Mouse (Mus musculus): ENCODE measurements around the gene Setd5. TPM values are rescaled to one million over a fixed set of nuclear protein-coding genes. Genes with fewer than 3 reads are reported as not detected.

Setd5 gene
- polyA plus RNA-seq, 1 experiment from 2014 or later: 81.1 TPM

- peak overlapping the region; percentile 41; the same call in 1 of the 2 replicates for H3K4me2 ChIP-seq (replicated peaks)
- peak overlapping the region; percentile 59 for H3K27ac ChIP-seq (replicated peaks)
- peaks cover 16% of the 10 kb centered on the region for H3K4me1 ChIP-seq
- ATAC-seq (ENCODE audit: insufficient number of reproducible peaks, low FRiP score, low TSS enrichment, low read depth): no peak
- no peaks in the 10 kb centered on the region for H3K27me3 ChIP-seq
- peak overlapping the region; percentile 15; the same call in 1 of the 2 replicates for H3K9ac ChIP-seq
- H3K9me3 ChIP-seq (replicated peaks): no peaks in the 10 kb centered on the region
- no peaks in the 10 kb centered on the region for H3K36me3 ChIP-seq
- H3K4me3 ChIP-seq (replicated peaks): no peak overlapping the region; the same call in 1 of the 2 replicates
- WGBS: 46% methylated on average over 5 of the region's 5 CpGs
These were observed 38.5 kb upstream of the Setd5 start for GRCm38 (mm10) chr6:113038735-113039058.

DNA sequence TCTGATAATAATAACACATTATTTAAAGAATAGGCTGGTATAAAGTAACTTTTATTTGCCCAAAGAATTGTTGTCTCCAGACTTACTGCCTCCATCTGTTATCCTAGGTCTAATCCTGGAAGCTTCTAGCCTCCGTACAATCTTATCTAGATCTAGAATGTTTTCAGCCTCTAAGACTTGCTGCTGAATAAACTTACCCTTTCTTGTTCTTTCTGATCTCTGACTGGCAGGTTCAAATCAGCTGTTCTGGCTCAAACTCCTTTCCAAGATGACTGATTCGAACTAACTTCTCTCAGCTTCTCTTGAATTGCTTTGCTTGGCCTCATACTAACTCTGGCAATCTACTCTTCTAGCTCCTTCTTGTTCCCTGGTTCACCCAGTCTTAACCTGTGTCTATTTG lies 36.8 kb upstream of the Setd5 start:
- H3K4me2 ChIP-seq (replicated peaks): no peak overlapping the region
- whole genome bisulfite sequencing: 84% methylated on average over 2 of the region's 2 CpGs
- H3K9ac ChIP-seq: no peak overlapping the region

GRCm38 (mm10) chr6:113041215-113041990 lies 35.8 kb upstream of the Setd5 start:
- Histone ChIP-seq H3K4me3 (replicated peaks) (no peak overlapping the region), H3K9me3 (replicated peaks) (no peaks in the 10 kb centered on the region), H3K36me3 (no peaks in the 10 kb centered on the region), H3K27ac (replicated peaks) (no peak overlapping the region), H3K9ac (no peak overlapping the region), H3K27me3 (no peaks in the 10 kb centered on the region), H3K4me1 (peaks cover 14% of the 10 kb centered on the region), H3K4me2 (replicated peaks) (no peak overlapping the region)
- no peak for ATAC-seq (ENCODE audit: insufficient number of reproducible peaks, low FRiP score, low TSS enrichment, low read depth)
- WGBS: 80% methylated on average over 11 of the region's 11 CpGs

More for the DNA sequence above, 36.8 kb upstream of the Setd5 start:
- H3K27ac ChIP-seq (replicated peaks): no peak overlapping the region
- H3K4me3 ChIP-seq (replicated peaks): no peak overlapping the region
- ATAC-seq (ENCODE audit: insufficient number of reproducible peaks, low FRiP score, low TSS enrichment, low read depth): no peak
- H3K4me1 ChIP-seq: peaks cover 14% of the 10 kb centered on the region
- H3K9me3 ChIP-seq (replicated peaks): no peaks in the 10 kb centered on the region
- H3K27me3 ChIP-seq: no peaks in the 10 kb centered on the region
- H3K36me3 ChIP-seq: no peaks in the 10 kb centered on the region

- H3K27ac ChIP-seq (replicated peaks): peak overlapping the region; percentile 87
- under 1% methylated on average over 11 of the region's 11 CpGs for WGBS
- peaks cover 13% of the 10 kb centered on the region for H3K4me1 ChIP-seq
- no peaks in the 10 kb centered on the region for H3K9me3 ChIP-seq (replicated peaks)
- H3K36me3 ChIP-seq: peaks cover 12% of the 10 kb centered on the region
- peak overlapping the region; percentile 60 for H3K9ac ChIP-seq
- no peaks in the 10 kb centered on the region for H3K27me3 ChIP-seq
- peak overlapping the region; percentile 74 for H3K4me3 ChIP-seq (replicated peaks)
- H3K4me2 ChIP-seq (replicated peaks): peak overlapping the region; percentile 86
- ATAC-seq (ENCODE audit: insufficient number of reproducible peaks, low FRiP score, low TSS enrichment, low read depth): no peak
These were observed 31.6 kb upstream of the Setd5 start for GRCm38 (mm10) chr6:113045575-113045974.

DNA sequence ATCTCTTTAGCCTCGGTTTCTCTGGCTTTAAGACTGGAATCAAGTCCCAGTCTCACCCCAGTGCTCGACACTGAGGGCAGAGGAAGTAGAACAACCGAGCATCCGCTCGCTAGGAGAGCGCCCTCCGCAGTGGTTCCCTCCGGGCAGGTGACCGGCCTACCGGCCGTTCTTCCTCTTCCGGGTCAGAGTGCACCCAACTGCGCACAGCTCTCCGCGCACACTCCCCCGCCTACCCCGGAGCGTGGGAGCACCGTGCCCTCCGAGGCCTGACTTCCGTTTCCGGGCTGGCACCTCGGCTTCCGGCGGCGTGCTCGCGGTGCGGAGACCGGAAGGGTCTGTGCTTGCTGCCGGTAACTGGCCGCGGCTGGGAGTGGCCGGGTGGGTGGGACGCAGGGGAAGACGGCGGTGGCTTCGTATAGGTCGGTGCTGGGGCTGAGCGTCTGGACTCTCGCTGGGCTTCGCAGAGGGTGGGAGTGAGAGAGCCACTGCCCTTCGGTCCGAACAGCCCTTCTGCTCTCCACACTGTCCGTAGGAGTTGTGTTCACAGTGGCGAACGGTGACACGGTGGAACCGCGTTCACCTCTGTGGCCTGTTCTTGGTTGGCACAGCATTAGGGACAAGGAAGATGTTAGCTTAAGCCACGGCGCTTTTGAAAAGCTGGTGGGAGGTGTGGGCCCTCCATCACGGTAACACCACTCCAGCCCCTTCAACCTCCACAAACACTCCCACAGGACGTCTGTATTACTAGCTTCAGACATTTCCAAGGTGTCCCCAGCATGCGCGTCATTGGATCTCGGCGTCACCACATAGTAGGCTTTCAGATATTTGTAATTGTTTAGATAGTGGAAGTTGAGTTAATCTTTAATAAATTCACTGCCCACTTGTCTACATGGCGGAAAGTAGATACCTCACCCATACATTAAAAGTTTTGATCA lies 30.9 kb upstream of the Setd5 start, which contains the start of gene Thumpd3:
Gene Thumpd3, plus strand, starts transcription at position 185 of the 935 bp plus-strand sequence.
- Histone ChIP-seq H3K36me3 (peaks cover 17% of the 10 kb centered on the region), H3K27ac (replicated peaks) (peak within 1 kb of the TSS; percentile 87), H3K9me3 (replicated peaks) (no peaks in the 10 kb centered on the region), H3K27me3 (no peaks in the 10 kb centered on the region), H3K9ac (peak within 1 kb of the TSS; percentile 60), H3K4me3 (replicated peaks) (peak within 1 kb of the TSS; percentile 74), H3K4me2 (replicated peaks) (peak within 1 kb of the TSS; percentile 86), H3K4me1 (peaks cover 13% of the 10 kb centered on the region)
- peak; percentile 99 for ATAC-seq (ENCODE audit: insufficient number of reproducible peaks, low FRiP score, low TSS enrichment, low read depth)
- under 1% methylated on average over 59 of the region's 59 CpGs for WGBS

- 49% methylated on average over 15 of the region's 15 CpGs for WGBS
- H3K4me2 ChIP-seq (replicated peaks): peak overlapping the region; percentile 86
- peaks cover 13% of the 10 kb centered on the region for H3K4me1 ChIP-seq
- peaks cover 22% of the 10 kb centered on the region for H3K36me3 ChIP-seq
- H3K27ac ChIP-seq (replicated peaks): peak overlapping the region; percentile 87; the same call in 1 of the 2 replicates
- no peaks in the 10 kb centered on the region for H3K9me3 ChIP-seq (replicated peaks)
- peak overlapping the region; percentile 9; the same call in 1 of the 2 replicates for H3K9ac ChIP-seq
- peak overlapping the region; percentile 74 for H3K4me3 ChIP-seq (replicated peaks)
- H3K27me3 ChIP-seq: no peaks in the 10 kb centered on the region
- ATAC-seq (ENCODE audit: insufficient number of reproducible peaks, low FRiP score, low TSS enrichment, low read depth): no peak
These were observed 30.0 kb upstream of the Setd5 start for GRCm38 (mm10) chr6:113047016-113047746.

- Histone ChIP-seq H3K27ac (replicated peaks) (no peak overlapping the region), H3K9me3 (replicated peaks) (no peaks in the 10 kb centered on the region), H3K4me2 (replicated peaks) (no peak overlapping the region), H3K4me3 (replicated peaks) (no peak overlapping the region), H3K9ac (no peak overlapping the region), H3K27me3 (no peaks in the 10 kb centered on the region), H3K4me1 (peaks cover 13% of the 10 kb centered on the region), H3K36me3 (peaks cover 31% of the 10 kb centered on the region)
- 95% methylated on average over 2 of the region's 2 CpGs for WGBS
- no peak for ATAC-seq (ENCODE audit: insufficient number of reproducible peaks, low FRiP score, low TSS enrichment, low read depth)
These were observed 28.8 kb upstream of the Setd5 start for GRCm38 (mm10) chr6:113048371-113048770.

DNA sequence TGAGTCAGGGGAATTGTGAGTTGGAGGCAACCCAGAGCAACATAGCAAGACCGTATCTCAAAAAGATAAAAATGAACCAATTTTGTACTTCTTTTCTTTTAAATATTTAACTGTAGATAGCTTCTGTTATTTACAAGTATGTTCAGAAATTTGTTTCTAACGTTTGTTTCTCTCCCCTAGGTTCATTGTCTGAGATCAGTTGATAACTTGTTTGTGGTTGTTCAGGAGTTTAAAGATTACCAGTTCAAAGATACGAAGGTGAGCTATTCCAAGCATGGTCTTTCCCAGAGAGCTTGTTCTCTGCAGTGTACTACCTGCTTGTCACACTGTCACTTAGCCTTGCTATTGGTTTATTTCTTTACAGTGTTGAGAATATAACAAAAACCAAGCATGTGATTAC lies 28.0 kb upstream of the Setd5 start:
- no peak overlapping the region for H3K27ac ChIP-seq (replicated peaks)
- peaks cover 13% of the 10 kb centered on the region for H3K4me1 ChIP-seq

DNA sequence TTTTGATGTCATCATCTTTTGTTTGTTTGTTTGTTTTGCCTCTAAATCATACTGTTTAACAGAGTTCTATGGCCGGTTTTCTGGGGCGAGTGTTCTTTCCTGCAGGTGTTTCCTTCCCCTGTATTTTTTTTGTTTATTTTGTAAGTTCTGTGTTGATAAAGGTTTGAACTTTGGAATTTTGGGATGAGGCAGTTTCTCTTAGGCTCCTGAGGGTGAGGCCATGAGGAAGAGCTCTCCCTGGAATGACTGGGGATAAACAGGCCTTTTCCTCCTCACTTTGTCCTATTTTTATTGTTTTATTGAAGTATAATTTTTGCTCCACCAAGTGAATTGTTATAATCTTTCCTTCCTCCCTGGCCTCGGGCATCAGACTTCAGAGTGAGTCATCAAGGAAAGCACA lies 24.2 kb upstream of the Setd5 start:
- Histone ChIP-seq H3K36me3 (peaks cover 64% of the 10 kb centered on the region), H3K4me3 (replicated peaks) (no peak overlapping the region), H3K4me2 (replicated peaks) (no peak overlapping the region), H3K9ac (no peak overlapping the region), H3K4me1 (no peaks in the 10 kb centered on the region; the same call in 1 of the 2 replicates), H3K27ac (replicated peaks) (no peak overlapping the region), H3K9me3 (replicated peaks) (no peaks in the 10 kb centered on the region), H3K27me3 (no peaks in the 10 kb centered on the region)
- 78% methylated on average over 3 of the region's 3 CpGs for WGBS
- no peak for ATAC-seq (ENCODE audit: insufficient number of reproducible peaks, low FRiP score, low TSS enrichment, low read depth)

More for the DNA sequence above, 28.0 kb upstream of the Setd5 start:
- Histone ChIP-seq H3K36me3 (peaks cover 37% of the 10 kb centered on the region), H3K4me3 (replicated peaks) (no peak overlapping the region), H3K27me3 (no peaks in the 10 kb centered on the region), H3K4me2 (replicated peaks) (no peak overlapping the region), H3K9ac (no peak overlapping the region), H3K9me3 (replicated peaks) (no peaks in the 10 kb centered on the region)
- no peak for ATAC-seq (ENCODE audit: insufficient number of reproducible peaks, low FRiP score, low TSS enrichment, low read depth)
- WGBS: 81% methylated on average over 3 of the region's 3 CpGs

DNA sequence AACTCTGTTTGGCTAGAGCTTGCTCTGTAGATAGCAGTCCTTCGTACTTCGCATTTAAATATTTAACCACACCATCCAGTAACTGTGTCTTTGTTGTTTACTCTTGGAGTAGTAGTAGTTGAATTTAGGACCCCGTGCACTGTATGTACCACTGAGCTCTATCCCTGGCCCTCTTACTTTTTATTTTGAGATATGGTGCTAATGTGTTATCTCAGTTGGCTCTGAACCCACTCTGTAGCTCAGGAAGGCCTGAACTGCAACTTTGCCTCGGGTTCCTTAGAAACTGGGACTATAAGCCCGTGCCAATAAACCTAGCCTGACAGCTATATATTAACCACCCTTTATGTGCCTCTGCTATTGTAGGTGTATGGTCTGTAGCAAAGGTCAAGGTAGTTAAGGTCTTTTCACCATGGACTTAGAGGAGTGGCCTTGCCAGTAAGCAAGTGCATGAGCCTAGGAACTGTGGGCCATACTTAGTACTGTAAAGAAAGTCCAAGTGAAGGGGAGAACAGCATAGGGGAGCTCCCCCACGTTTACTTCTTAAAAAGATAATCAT lies 22.5 kb upstream of the Setd5 start:
- peaks cover 69% of the 10 kb centered on the region for H3K36me3 ChIP-seq
- 90% methylated on average over 6 of the region's 6 CpGs for WGBS
- no peak overlapping the region for H3K4me2 ChIP-seq (replicated peaks)
- no peaks in the 10 kb centered on the region for H3K9me3 ChIP-seq (replicated peaks)
- no peak for ATAC-seq (ENCODE audit: insufficient number of reproducible peaks, low FRiP score, low TSS enrichment, low read depth)
- no peak overlapping the region for H3K27ac ChIP-seq (replicated peaks)
- no peak overlapping the region for H3K9ac ChIP-seq
- H3K27me3 ChIP-seq: no peaks in the 10 kb centered on the region
- H3K4me1 ChIP-seq: no peaks in the 10 kb centered on the region
- H3K4me3 ChIP-seq (replicated peaks): no peak overlapping the region
